Mouse (Mus musculus) heart, adult 11 months (tissue): ENCODE results near the gene Mmp15.
A peak's percentile ranks its signal among the peaks of the same experiment; 100 is the strongest.

Experiments
- DNase-seq: peaks from one replicate; pipeline ENCODE4 v3.0.0; 2022

Gene Mmp15

DNA sequence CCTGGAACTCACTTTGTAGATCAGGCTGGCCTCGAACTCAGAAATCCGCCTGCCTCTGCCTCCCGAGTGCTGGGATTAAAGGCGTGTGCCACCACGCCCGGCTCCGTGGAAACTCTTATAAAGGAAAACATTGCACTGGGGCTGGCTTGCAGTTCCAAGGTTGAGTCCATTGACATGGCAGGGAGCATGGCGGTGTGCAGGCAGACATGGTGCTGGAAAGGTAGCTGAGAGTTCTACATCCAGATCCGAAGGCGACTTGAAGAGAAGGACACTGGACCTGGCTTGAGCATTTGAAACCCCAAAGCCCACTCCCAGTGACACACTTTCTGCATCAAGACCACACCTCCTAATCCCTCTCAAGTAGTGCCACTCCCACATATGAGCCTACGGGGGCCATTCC lies 26.9 kb downstream of the Mmp15 start:
- DNase-seq = peak; percentile 84

DNA sequence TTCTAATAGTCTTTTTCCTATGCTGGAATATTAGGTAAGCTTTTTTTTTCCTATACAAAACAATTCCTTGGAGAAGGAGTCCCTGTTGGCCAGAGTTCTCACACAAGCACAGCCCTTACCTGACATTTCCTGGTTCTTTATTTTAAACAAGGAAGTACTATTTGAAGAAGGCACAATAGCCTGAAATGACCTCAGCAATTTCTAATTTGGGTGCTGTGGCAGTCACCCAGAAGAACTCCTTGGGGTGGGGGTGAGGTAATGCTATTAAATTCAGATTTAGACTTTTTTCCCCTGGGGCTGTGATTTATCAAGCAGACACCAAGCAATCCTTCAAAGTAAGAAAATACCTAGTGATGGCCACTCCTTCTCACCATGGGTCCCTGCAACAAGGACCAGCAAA lies 28.9 kb downstream of the Mmp15 start:
- DNase-seq = peak; percentile 96

DNA sequence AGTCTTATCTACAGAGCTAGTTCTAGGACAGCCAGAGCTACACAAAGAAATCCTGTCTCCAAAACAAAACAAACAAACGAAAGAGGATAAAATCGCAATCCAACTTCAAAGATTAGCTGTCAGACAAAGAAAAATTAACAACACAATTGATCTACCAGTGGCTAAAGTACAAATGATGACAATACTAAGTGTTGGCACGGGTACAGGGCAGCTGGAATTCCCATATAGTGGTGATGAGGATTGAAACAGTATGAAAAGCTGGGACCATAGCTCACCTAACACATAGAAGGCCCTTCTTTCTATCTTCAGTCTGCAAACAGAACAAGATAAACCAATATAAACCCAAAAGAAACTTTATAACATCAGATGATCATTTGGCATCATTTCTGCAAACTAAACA lies 29.5 kb downstream of the Mmp15 start:
- DNase-seq = peak; percentile 93

DNA sequence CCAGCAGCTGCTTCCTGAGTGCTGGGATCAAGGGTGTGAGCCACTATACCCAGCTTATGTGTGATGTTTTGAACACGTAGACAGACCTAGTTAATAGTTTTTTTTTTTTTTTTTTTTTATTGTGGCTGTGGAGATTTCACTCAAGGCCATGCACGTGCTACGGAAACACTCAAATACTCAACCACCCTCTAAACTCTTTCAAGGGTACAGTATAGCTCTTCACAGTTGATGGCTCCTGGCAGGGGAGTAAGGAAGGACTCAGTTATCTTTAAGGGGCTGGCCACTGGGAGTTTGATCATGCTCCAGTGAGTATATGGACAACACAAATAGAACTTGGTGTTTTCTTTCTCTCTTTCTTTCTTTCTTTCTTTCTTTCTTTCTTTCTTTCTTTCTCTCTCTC lies 32.4 kb downstream of the Mmp15 start:
- no peak for DNase-seq

DNA sequence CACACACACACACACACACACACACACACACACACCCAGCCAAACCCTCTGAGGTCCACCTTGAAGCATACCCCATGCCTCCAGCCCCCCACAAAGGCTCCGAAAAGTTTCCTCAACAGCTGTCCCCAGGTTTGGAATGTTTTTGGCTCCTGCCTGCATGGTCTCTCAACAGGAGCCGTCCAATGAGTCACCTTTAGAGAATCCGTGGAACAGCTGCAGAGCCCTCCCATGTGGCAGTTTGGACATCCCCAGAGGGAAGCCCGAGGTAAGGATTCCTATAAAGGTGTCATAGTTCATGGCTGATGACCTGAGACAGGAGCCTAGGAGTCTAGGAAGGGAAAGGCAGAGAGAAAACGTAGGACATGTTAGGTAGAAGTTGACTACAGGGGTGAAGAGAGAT lies 34.0 kb downstream of the Mmp15 start:
- no peak for DNase-seq

DNA sequence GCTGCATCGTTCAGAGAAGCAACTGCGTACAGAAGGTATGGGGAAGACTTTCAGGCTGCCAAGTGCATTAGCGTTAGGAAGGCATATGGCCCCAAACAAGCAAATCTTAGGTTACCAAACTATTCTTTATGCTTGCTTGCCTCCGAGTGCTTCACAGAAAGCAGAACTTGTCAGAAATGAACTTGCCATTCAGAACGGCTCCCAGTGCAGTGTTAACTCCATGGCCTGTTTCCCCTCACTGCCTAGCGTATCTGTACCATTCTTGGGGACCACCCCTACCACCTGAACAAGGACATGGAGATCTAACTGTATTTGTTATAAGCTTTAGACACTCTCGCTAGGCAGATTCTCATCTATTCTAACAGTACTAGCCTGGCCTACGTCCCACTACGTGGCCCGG lies 35.2 kb downstream of the Mmp15 start:
- no peak for DNase-seq

DNA sequence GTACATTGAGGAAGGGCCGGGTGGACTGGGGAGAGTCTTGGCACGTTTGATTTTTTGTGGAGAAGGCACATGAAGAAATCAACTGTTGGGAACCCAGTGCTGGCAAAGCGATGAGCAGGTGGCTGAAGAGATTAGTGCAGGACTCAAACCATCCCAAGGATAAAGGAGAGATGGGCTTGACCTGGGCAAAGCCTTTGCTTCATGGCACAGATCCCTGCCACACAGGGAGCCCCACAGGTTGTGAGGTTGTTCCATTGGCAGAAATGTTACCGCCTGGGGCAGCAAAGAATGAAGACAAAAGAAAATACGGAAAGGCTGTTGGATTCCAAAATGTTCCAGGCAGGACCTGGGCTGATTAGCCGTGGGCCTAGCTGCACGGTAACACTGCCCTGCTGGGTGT lies 35.9 kb downstream of the Mmp15 start:
- no peak for DNase-seq

DNA sequence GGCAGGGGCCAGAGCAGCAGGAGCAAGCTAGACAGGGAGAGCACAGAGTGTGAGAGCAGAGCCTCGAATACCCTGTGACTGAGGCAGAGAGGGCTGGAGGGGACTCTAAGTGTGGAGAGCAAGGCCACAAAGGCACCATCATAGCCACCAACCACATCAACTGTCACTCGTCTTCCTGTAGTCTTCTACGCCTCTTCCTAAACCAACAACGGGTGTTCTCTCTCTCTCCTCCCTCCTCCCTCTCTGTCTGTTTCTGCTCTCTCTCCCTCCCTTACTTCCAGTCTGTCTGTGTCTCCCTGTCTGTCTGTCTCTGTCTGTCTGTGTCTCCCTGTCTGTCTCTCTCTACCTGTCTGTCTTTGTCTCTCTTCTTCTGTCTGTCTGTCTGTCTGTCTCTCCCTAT lies 38.2 kb downstream of the Mmp15 start:
- DNase-seq = no peak

DNA sequence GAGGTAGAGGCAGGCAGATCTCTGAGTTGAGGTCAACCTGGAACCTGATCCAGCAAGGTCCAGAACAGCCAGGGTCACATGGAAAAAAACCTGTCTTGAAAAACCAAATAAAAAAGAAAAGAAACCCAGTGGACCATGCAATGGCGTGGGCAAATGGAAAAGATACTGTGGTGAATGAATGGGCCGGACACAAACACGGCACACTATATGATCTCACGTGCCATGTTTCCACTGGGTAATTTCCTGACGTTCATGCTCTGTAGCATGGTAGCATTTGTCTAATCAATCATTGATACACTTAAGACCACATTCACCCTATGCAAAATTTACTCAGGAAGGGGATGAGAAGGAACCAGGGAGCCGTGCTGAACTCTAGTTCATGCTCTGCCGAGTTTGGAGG lies 39.0 kb downstream of the Mmp15 start:
- no peak for DNase-seq

DNA sequence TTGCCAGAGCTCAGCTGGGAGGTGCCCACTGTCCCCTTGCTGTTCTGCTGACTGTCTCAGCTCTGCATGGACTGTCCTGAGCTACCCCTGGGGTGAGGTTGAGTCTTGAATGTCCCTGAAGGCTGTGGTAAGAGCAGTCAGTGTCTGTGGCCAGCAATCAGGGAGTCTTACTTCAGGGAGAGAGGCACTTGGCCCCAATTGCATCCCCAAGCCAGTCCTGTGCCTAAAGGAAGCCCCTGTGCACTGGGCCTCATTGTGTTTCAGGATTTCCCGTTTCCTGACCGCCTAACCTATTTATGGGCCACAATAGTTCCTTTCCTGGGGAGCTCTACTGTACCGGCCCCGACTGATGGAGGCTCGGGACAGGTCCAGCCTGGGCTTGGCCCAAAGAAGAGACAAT lies 40.5 kb downstream of the Mmp15 start:
- DNase-seq = peak; percentile 98

DNA sequence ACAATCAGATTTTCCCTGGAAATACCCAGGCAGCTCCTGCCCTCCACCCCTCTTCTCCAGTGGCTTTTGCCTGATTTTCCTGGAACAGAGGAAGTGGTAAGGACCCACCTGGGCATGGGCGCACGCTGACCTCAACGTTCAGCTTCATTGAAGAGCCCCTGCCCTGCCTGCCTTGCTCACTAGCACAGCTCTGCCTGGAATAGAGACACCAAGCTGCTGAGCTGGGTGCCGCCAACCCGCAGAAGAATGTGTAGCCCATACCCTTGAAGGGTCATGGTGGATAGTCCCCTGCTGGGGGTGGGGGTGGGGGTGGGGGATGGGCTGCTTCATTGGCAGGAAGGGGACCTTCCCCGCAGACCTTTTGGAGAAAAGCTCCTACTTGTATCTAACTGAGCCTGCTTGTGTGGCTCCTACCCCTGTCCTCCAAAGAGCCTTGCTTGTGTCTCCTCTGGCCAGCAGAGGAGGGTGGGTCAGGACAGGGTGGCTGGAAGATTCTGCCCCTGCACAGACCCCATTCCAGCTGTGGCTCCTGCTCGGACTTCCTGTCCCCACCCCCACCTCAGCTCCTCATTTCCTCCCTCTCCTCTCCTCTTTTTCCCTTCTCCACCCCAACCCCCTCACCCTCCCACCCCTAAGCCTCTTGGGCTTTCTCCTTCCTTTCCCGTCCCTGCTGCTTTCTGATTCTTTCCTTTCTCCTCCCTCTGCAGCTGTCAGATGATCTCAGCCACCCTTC lies 43.3 kb downstream of the Mmp15 start:
- peak; percentile 86 for DNase-seq

DNA sequence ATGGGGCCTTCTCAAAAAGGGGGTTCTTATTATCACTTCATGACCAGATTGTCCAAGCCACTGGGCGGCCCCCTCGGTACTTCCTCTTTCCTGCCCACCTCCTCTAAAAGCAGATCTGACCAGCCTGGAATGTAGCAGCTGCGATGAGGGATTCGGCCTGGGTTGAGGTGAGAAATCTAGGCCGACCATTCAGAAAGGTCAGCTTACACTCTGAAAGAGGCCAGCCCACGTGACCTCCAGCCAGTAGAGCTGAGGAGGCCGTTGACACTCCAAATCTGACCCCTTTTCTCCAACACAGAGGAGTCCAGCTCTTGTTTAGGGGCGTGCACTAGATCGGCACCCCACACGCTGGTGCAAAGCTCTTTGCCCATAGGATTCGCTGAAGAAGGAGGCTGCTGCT lies 44.7 kb downstream of the Mmp15 start:
- DNase-seq = peak; percentile 81

DNA sequence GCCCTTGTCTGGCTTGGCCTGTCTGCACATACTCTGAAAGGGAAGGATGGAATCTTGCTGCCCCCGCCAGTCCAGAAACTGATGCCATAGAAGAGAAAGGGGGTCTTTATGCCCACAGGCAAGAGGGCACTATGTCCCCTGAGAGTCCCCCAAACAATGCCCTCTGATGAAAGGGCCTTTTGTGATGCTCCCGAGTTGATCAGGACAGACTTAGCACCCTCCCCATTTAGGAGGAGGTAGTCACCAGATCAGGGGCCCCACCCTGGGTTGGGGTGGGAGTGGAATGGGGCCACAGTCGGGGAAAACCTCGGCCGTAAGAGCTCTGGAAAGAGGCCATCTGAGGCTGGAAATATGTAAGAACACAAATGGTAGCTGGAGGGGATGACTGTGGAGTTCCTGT lies 45.1 kb downstream of the Mmp15 start:
- peak; percentile 79 for DNase-seq

DNA sequence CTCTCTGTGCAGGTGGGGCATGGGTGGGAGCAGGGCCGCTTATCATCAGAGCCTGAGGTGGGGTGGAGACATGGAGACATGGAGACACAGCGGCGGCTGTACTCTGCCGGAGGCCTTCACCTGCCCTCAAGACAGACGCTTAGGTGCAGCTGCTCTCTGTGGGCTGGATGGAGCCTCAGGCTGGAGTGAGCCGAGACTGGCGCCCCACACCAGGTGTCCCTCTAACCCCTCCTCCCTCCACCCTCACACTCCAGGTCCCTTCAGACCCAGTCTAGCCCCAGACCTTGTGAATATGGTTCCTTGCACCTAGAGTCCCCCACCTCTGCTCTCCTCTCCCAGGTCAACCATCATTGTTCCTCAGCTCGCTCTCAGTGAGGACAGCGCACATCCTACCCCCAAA lies 47.1 kb downstream of the Mmp15 start:
- peak; percentile 88 for DNase-seq

DNA sequence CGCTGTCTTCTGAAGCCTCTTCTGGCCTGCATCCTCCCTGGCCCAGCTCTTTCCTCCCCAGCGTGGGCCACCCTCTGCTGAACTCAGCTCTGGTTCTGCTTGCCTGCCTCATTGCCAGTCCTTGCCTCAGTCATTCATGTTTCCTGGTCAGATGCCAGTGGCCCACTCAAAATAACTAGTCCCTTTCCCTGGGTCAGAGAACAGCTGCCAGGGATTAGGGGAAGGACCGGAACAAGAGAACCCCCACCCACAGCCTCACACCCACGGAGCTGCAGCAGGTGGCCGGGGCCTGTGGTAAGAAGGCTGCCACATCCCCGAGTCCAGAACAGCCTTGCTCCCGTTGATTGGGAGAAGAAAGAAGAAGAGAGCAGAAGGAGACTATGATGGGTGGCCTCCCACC lies 49.0 kb downstream of the Mmp15 start:
- DNase-seq = no peak

DNA sequence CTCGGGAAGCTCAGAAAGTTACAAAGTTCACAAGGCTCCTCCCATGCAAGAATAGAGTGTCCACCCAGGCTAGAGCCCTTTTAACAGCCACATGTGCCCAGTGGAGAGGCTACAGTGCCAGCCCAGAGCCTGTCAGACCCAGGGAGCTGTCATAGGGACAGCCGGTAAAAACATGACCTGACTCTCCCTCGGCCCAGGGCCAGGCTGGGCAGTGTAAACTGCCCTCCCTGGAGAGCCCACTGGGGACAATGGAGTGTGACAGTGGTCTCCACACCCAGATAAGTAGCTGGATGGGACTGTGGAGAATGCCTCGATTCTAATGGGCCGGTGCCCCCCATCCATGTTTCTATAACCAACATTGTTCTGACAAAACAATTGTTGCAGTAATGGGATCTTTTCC lies 57.5 kb downstream of the Mmp15 start:
- DNase-seq = no peak

DNA sequence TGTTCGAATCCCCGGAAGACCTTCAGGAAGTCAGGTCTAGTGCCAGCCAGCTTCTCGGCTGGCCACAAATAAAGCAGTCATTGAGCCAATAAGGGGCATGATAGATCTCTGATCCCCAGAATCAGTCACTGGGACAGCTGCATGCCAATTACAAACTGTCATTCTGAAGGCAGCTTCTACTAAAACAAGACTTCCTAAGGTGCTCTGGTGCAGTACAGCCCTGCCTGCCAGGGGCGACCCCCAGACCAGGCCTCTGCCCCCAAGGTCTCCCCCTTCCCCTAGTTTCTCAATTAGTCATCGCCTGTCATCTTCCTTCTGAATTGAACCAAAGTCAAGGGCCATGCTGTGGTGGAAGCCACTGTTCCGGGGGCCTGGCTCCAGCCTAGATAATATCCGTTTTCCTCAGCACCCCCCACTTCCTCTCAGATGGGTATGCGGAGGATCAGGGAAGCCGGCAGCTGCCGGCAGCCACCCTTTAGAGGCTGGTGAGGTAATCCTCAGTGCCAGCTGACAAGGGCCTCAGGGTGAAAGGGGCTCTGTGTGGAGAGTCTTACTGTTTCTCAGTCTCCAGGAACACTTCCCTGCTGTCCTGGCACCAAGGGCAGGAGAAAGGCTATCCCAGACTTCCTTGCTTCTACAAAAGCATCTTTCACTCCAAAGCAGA lies 59.4 kb downstream of the Mmp15 start:
- DNase-seq = peak; percentile 93

DNA sequence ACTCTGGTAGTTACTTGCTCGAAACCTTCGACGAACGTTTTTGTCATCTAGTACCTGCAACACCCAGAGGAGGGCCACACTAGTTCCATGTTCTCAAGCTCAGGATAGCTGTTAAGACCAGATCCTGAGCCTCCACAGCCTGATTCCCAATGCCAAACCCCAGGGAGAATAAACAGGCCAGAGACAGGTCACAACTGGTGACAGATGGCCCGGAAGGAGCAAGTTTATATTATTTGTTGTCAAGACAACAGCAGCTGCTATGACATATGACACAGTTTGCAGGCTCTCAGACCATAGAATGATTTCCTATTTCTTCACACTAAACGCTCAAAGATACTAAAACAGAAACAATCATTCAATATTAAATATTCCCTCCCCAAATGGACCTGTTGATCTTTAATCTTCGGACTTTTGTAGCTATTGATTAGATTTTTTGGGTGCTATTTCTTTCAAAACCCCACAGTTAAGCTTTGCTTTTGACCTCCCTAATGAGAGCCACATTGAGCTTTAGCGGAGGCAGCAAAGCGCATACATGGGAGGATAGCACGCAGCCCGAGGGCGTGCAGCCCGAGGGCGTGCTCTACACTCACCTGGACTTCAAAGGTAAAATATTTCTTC lies 70.2 kb downstream of the Mmp15 start:
- peak; percentile 87 for DNase-seq
